In genomic region chr6:115941128-115941527, GRCm38 (mm10) we compare ENCODE assay signal across 15 mouse cellular contexts. TPM values are rescaled to one million over a fixed set of nuclear protein-coding genes. Genes with fewer than 3 reads are reported as not detected.
A peak's percentile ranks its signal among the peaks of the same experiment; 100 is the strongest.
DNase-seq lines count a peak whose midpoint lies in the region; ATAC-seq and TF ChIP-seq lines count a peak whose summit lies in the region.
"Had no signal": no experiment of that assay in that cellular context is flagged by ENCODE, and none has a peak within 500 bp of the region (broad histone marks: within the 10 kb centered on the region; RNA-seq: fewer than 3 reads in every experiment).

No protein-coding gene starts in this region.

- no peak for TF ChIP-seq EP300 in MEL (IDR thresholded peaks at IDR 0.05; ENCODE audit: low read depth in 1 of 2, low read length in 2 of 2)

- H3K4me1 ChIP-seq in hindbrain, embryonic 10.5 days (replicated peaks): peaks cover 18% of the 10 kb centered on the region
- H3K4me1 ChIP-seq in hindbrain, postnatal 0 days (ENCODE audit: insufficient read depth, low read length): no peaks in the 10 kb centered on the region
- H3K4me1 ChIP-seq in MEL (ENCODE audit: control insufficient read depth in 1 of 2, insufficient read depth in 2 of 2, low read length in 2 of 2): peaks cover 8 to 28% of the 10 kb centered on the region in 2 experiments
- H3K4me1 ChIP-seq in embryonic facial prominence, embryonic 13.5 days: peaks cover 11% of the 10 kb centered on the region

- no peak overlapping the region for H3K4me2 ChIP-seq in hindbrain, postnatal 0 days (ENCODE audit: low read depth, low read length)
- no peak overlapping the region for H3K4me2 ChIP-seq in embryonic facial prominence, embryonic 13.5 days
- H3K4me2 ChIP-seq: limb, embryonic 13.5 days; midbrain, embryonic 11.5 days had no signal

- 12% methylated on average over 7 of the region's 12 CpGs for WGBS in hindbrain, embryonic 10.5 days
- 16% methylated on average over 6 of the region's 12 CpGs for WGBS in hindbrain, postnatal 0 days
- 9% methylated on average over 8 of the region's 12 CpGs for WGBS in embryonic facial prominence, embryonic 13.5 days

- no peak for TF ChIP-seq RAD21 in MEL (IDR thresholded peaks at IDR 0.05; ENCODE audit: low read depth, low read length)

- H3K9ac ChIP-seq in hindbrain, postnatal 0 days (replicated peaks; ENCODE audit: low read length): no peak overlapping the region
- no peak overlapping the region for H3K9ac ChIP-seq in MEL (ENCODE audit: control insufficient read depth, low read depth, low read length, poor library complexity, severe bottlenecking)
- 0 out of 2 replicates have a peak overlapping the region, but pooled peaks have one; percentile 2 for H3K9ac ChIP-seq in embryonic facial prominence, embryonic 13.5 days
- H3K9ac ChIP-seq: limb, embryonic 13.5 days had no signal

- no peaks in the 10 kb centered on the region for H3K36me3 ChIP-seq in hindbrain, embryonic 10.5 days
- no peaks in the 10 kb centered on the region for H3K36me3 ChIP-seq in hindbrain, postnatal 0 days (ENCODE audit: insufficient read depth, low read length)
- peaks cover 0 to 18% of the 10 kb centered on the region in 2 experiments; a peak in 2 of 4 replicates for H3K36me3 ChIP-seq in MEL (ENCODE audit: control insufficient read depth in 1 of 2, insufficient read depth in 2 of 2, low read length in 2 of 2)
- H3K36me3 ChIP-seq in embryonic facial prominence, embryonic 13.5 days: no peaks in the 10 kb centered on the region
- H3K36me3 ChIP-seq: limb, embryonic 13.5 days had no signal

- intact Hi-C loops in heart, postnatal 10 days (cut with DNase I): no loop called here

- TF ChIP-seq POLR2A in MEL (IDR thresholded peaks at IDR 0.05; ENCODE audit: control insufficient read depth in 1 of 2, insufficient read depth in 1 of 2, low read depth in 1 of 2, low read length in 2 of 2, poor library complexity in 1 of 2): no peak

- no peak for ATAC-seq in hindbrain, postnatal 0 days
- ATAC-seq in embryonic facial prominence, embryonic 13.5 days (ENCODE audit: insufficient number of reproducible peaks, insufficient read depth, low FRiP score, low TSS enrichment, low read depth): no peak

- peak; percentile 53 for DNase-seq in hindbrain, embryonic 10.5 days (ENCODE audit: low spot score)
- DNase-seq in hindbrain, postnatal 0 days (ENCODE audit: low spot score): no peak
- DNase-seq in MEL (ENCODE audit: low read depth, low spot score): peak; percentile 56
- DNase-seq in mesoderm, embryonic 11.5 days (ENCODE audit: low read depth, low spot score): peak; percentile 69
- no peak for DNase-seq in gastrocnemius, adult 8-10 months (ENCODE audit: low spot score in 2 of 2)
- no peak for DNase-seq in gastrocnemius, adult 18-20 months (ENCODE audit: low spot score)
- no peak for DNase-seq in heart, postnatal 10 days
- DNase-seq: adrenal gland, postnatal 36 days; cerebellum, adult 18-20 months had no signal

- H3K27ac ChIP-seq in hindbrain, embryonic 10.5 days: no peak overlapping the region
- H3K27ac ChIP-seq in hindbrain, postnatal 0 days: no peak overlapping the region
- H3K27ac ChIP-seq in MEL (ENCODE audit: control insufficient read depth, low read depth, low read length): no peak overlapping the region
- H3K27ac ChIP-seq in embryonic facial prominence, embryonic 13.5 days: no peak overlapping the region
- H3K27ac ChIP-seq: limb, embryonic 13.5 days had no signal

- 0 out of 2 replicates have a peak, but pooled peaks cover 5% of the 10 kb centered on the region for H3K9me3 ChIP-seq in hindbrain, embryonic 10.5 days
- no peaks in the 10 kb centered on the region for H3K9me3 ChIP-seq in hindbrain, postnatal 0 days (ENCODE audit: low read length)
- H3K9me3 ChIP-seq in MEL (replicated peaks; ENCODE audit: insufficient read depth, low read length): no peaks in the 10 kb centered on the region
- no peaks in the 10 kb centered on the region for H3K9me3 ChIP-seq in embryonic facial prominence, embryonic 13.5 days
- H3K9me3 ChIP-seq: limb, embryonic 13.5 days had no signal

- H3K79me2 ChIP-seq in MEL (ENCODE audit: control insufficient read depth, insufficient read depth, low read length, poor library complexity): no peaks in the 10 kb centered on the region

- TF ChIP-seq CTCF in hindbrain, postnatal 0 days (IDR thresholded peaks at IDR 0.05; ENCODE audit: low read depth): no peak
- no peak for TF ChIP-seq CTCF in MEL (IDR thresholded peaks at IDR 0.05 in 2 of 3, conservative IDR thresholded peaks at IDR 0.05 in 1 of 3; ENCODE audit: control insufficient read depth in 1 of 3, insufficient read depth in 1 of 3, low read depth in 2 of 3, low read length in 3 of 3, poor library complexity in 1 of 3, severe bottlenecking in 1 of 3)

- 0 out of 2 replicates have a peak overlapping the region, but pooled peaks have one; percentile 11 for H3K4me3 ChIP-seq in hindbrain, embryonic 10.5 days
- H3K4me3 ChIP-seq in hindbrain, postnatal 0 days (ENCODE audit: low read length): no peak overlapping the region
- peak overlapping the region in 1 of 2 experiments; percentile 25; a peak in 1 of 4 replicates for H3K4me3 ChIP-seq in MEL (ENCODE audit: control insufficient read depth in 1 of 2, insufficient read depth in 1 of 2, low read depth in 2 of 2, low read length in 2 of 2)
- no peak overlapping the region for H3K4me3 ChIP-seq in embryonic facial prominence, embryonic 13.5 days
- H3K4me3 ChIP-seq: limb, embryonic 13.5 days had no signal

- H3K27me3 ChIP-seq in hindbrain, embryonic 10.5 days (ENCODE audit: insufficient read depth, poor library complexity, severe bottlenecking): no peaks in the 10 kb centered on the region
- no peaks in the 10 kb centered on the region for H3K27me3 ChIP-seq in hindbrain, postnatal 0 days (ENCODE audit: insufficient read depth, low read length)
- no peaks in the 10 kb centered on the region for H3K27me3 ChIP-seq in MEL (ENCODE audit: control insufficient read depth in 1 of 2, insufficient read depth in 2 of 2, low read length in 2 of 2)
- no peaks in the 10 kb centered on the region for H3K27me3 ChIP-seq in embryonic facial prominence, embryonic 13.5 days
- H3K27me3 ChIP-seq: limb, embryonic 13.5 days had no signal

TF ChIP-seq in MEL, 35 proteins besides CTCF, POLR2A, EP300 and RAD21:
- no peak for TF ChIP-seq POLR2AphosphoS5 (IDR thresholded peaks at IDR 0.05; ENCODE audit: borderline replicate concordance, low read depth, low read length)

RNA-seq across cellular contexts. Expression of gene H1foo, which starts 3.6 kb away (rescaled TPM):
- not detected in 2 replicates for polyA plus RNA-seq in hindbrain, embryonic 10.5 days (2016; fragmentation: Nextera tagmentation; extraction: Ambion mirVana)
- total RNA-seq in hindbrain, postnatal 0 days (2014; rRNA removed): 1.0 TPM in 1 of 2 replicates, not detected in the other
- polyA plus RNA-seq in hindbrain, postnatal 0 days (2015; fragmentation: Nextera tagmentation; extraction: Ambion mirVana): not detected in 2 replicates
- total RNA-seq in MEL (2012; rRNA removed): not detected in 2 replicates
- polyA plus RNA-seq in MEL (2012; ENCODE audit: insufficient read depth in 1 of 2, insufficient read length in 2 of 2, low read depth in 1 of 2, low replicate concordance in 2 of 2, missing spikeins in 1 of 2): not detected
- polyA plus RNA-seq in embryonic facial prominence, embryonic 13.5 days (2015; fragmentation: Nextera tagmentation; extraction: Ambion mirVana): not detected in 2 replicates
- not detected for total RNA-seq in gastrocnemius, adult 8-10 months (2022)
- total RNA-seq in gastrocnemius, adult 18-20 months (2021): not detected
- total RNA-seq in heart, postnatal 10 days (2021): not detected
- total RNA-seq: adrenal gland, postnatal 36 days; neutrophil, adult 5-6 weeks had no signal
- polyA plus RNA-seq: C2C12; heart, postnatal 0 days; limb, embryonic 13.5 days; midbrain, embryonic 11.5 days had no signal

RNA-seq across cellular contexts. Expression of gene Rho, which starts 9.6 kb away (rescaled TPM):
- 0.20 and 0.37 TPM in 2 replicates for polyA plus RNA-seq in hindbrain, embryonic 10.5 days (2016; fragmentation: Nextera tagmentation; extraction: Ambion mirVana)
- total RNA-seq in hindbrain, postnatal 0 days (2014; rRNA removed): 0.37 and 1.1 TPM in 2 replicates
- polyA plus RNA-seq in hindbrain, postnatal 0 days (2015; fragmentation: Nextera tagmentation; extraction: Ambion mirVana): 0.08 and 0.09 TPM in 2 replicates
- not detected in 2 replicates for total RNA-seq in MEL (2012; rRNA removed)
- under 1 TPM in 1 of 2 experiments, not detected in 1; 0.11 TPM for polyA plus RNA-seq in MEL (2012; ENCODE audit: insufficient read depth in 1 of 2, insufficient read length in 2 of 2, low read depth in 1 of 2, low replicate concordance in 2 of 2, missing spikeins in 1 of 2)
- polyA plus RNA-seq in embryonic facial prominence, embryonic 13.5 days (2015; fragmentation: Nextera tagmentation; extraction: Ambion mirVana): 0.14 and 0.43 TPM in 2 replicates
- not detected for total RNA-seq in gastrocnemius, adult 8-10 months (2022)
- under 1 TPM in 1 of 2 experiments, not detected in 1; 0.05 TPM for total RNA-seq in gastrocnemius, adult 18-20 months (2021)
- total RNA-seq in heart, postnatal 10 days (2021): under 1 TPM; 0.07 to 0.20 TPM
- polyA plus RNA-seq: heart, postnatal 0 days; midbrain, embryonic 11.5 days had no signal

RNA-seq across cellular contexts. Expression of gene Plxnd1, which starts 53.7 kb away (rescaled TPM):
- polyA plus RNA-seq in hindbrain, embryonic 10.5 days (2016; fragmentation: Nextera tagmentation; extraction: Ambion mirVana): 24.6 and 28.5 TPM in 2 replicates
- 31.2 and 36.1 TPM in 2 replicates for total RNA-seq in hindbrain, postnatal 0 days (2014; rRNA removed)
- polyA plus RNA-seq in hindbrain, postnatal 0 days (2015; fragmentation: Nextera tagmentation; extraction: Ambion mirVana): 6.1 and 8.2 TPM in 2 replicates
- 4.8 and 6.6 TPM in 2 replicates for total RNA-seq in MEL (2012; rRNA removed)
- 10 to 100 TPM in 1 of 2 experiments, not detected in 1; 19.2 TPM for polyA plus RNA-seq in MEL (2012; ENCODE audit: insufficient read depth in 1 of 2, insufficient read length in 2 of 2, low read depth in 1 of 2, low replicate concordance in 2 of 2, missing spikeins in 1 of 2)
- 25.2 and 40.3 TPM in 2 replicates for polyA plus RNA-seq in embryonic facial prominence, embryonic 13.5 days (2015; fragmentation: Nextera tagmentation; extraction: Ambion mirVana)
- total RNA-seq in gastrocnemius, adult 8-10 months (2022): 10 to 100 TPM; 12.9 to 25.5 (median 19.1) TPM
- 10 to 100 TPM; 20.0 to 23.7 TPM for total RNA-seq in gastrocnemius, adult 18-20 months (2021)
- total RNA-seq in heart, postnatal 10 days (2021): 100 to 1,000 TPM; 179 to 224 TPM

Comparison
In these comparisons a context has a peak if more than half of its experiments do, and no peak if none do; other contexts are left out.
1. DNase-seq: peak in hindbrain, embryonic 10.5 days (single experiment), MEL (single experiment) and mesoderm, embryonic 11.5 days (single experiment); none in hindbrain, postnatal 0 days (single experiment), gastrocnemius, adult 8-10 months (0 of 2), gastrocnemius, adult 18-20 months (single experiment) and heart, postnatal 10 days (0 of 2).